Mouse (Mus musculus): ENCODE results near the gene Fubp1. TPM values are rescaled to one million over a fixed set of nuclear protein-coding genes. Genes with fewer than 3 reads are reported as not detected.
"Not testable (repeated sequence)": the region's sequence is repeated elsewhere in the genome, so short reads cannot be mapped to it uniquely, and the experiment has no call there.

Gene Fubp1
- polyA plus RNA-seq, 1 experiment: 88.2 TPM

- Histone ChIP-seq H3K27ac (ENCODE audit: insufficient read depth, low read length) (no peak overlapping the region), H3K4me1 (ENCODE audit: control insufficient read depth, insufficient read depth, low read length) (peaks cover 5% of the 10 kb centered on the region; the same call in 1 of the 2 replicates), H3K4me3 (ENCODE audit: insufficient read depth, low read length) (peak overlapping the region; percentile 35; the same call in 1 of the 2 replicates)
- TF ChIP-seq CTCF (IDR thresholded peaks at IDR 0.05; ENCODE audit: extremely low read depth, insufficient read depth, low read length): no peak
Measured at GRCm38 (mm10) chr3:152190679-152191477, 19.3 kb upstream of the Fubp1 start.

- H3K4me1 ChIP-seq (ENCODE audit: control insufficient read depth, insufficient read depth, low read length): peaks cover 5% of the 10 kb centered on the region; the same call in 1 of the 2 replicates
- peak overlapping the region; percentile 35 for H3K4me3 ChIP-seq (ENCODE audit: insufficient read depth, low read length)
- no peak for TF ChIP-seq CTCF (IDR thresholded peaks at IDR 0.05; ENCODE audit: extremely low read depth, insufficient read depth, low read length)
- no peak for TF ChIP-seq POLR2A (IDR thresholded peaks at IDR 0.05; ENCODE audit: extremely low read depth, insufficient read depth, low read length)
- 0 out of 2 replicates have a peak overlapping the region, but pooled peaks have one; percentile 69 for H3K27ac ChIP-seq (ENCODE audit: insufficient read depth, low read length)
Measured at GRCm38 (mm10) chr3:152191791-152192237, 18.4 kb upstream of the Fubp1 start.

GRCm38 (mm10) chr3:152192238-152192931, 17.8 kb upstream of the Fubp1 start:
- TF ChIP-seq POLR2A (IDR thresholded peaks at IDR 0.05; ENCODE audit: extremely low read depth, insufficient read depth, low read length) (no peak), CTCF (IDR thresholded peaks at IDR 0.05; ENCODE audit: extremely low read depth, insufficient read depth, low read length) (no peak)
- Histone ChIP-seq H3K4me1 (ENCODE audit: control insufficient read depth, insufficient read depth, low read length) (peaks cover 5% of the 10 kb centered on the region; the same call in 1 of the 2 replicates), H3K27ac (ENCODE audit: insufficient read depth, low read length) (peak overlapping the region; percentile 69), H3K4me3 (ENCODE audit: insufficient read depth, low read length) (peak overlapping the region; percentile 35)

GRCm38 (mm10) chr3:152193177-152193576, 17.0 kb upstream of the Fubp1 start:
- Histone ChIP-seq H3K4me3 (ENCODE audit: insufficient read depth, low read length) (peak overlapping the region; percentile 35), H3K4me1 (ENCODE audit: control insufficient read depth, insufficient read depth, low read length) (peaks cover 5% of the 10 kb centered on the region; the same call in 1 of the 2 replicates), H3K27ac (ENCODE audit: insufficient read depth, low read length) (peak overlapping the region; percentile 55; the same call in 1 of the 2 replicates)
- TF ChIP-seq POLR2A (IDR thresholded peaks at IDR 0.05; ENCODE audit: extremely low read depth, insufficient read depth, low read length) (no peak), CTCF (IDR thresholded peaks at IDR 0.05; ENCODE audit: extremely low read depth, insufficient read depth, low read length) (no peak)

DNA sequence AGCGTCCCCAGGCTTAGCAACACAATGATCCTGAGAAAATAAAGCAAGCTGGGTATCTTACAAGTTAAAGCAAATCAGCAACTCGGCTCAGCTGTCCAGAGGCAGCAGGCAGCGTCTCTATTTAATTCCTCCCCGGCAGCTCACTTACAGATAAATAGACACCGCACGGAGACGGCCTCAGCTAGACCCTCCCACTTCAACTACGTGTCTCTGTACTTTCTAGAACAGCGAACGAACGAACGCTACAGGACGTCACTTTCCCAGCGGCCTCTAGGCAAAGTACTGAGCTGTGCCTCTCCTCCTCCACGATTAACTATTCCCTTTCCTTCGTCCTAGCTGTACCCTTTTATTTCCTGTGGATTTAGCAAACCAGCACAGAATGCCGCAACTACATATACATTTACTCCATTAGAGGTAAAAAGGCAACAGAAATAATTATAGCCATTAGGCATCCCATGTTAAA, 16.6 kb upstream of the Fubp1 start:
- TF ChIP-seq CTCF (IDR thresholded peaks at IDR 0.05; ENCODE audit: extremely low read depth, insufficient read depth, low read length) (no peak), POLR2A (IDR thresholded peaks at IDR 0.05; ENCODE audit: extremely low read depth, insufficient read depth, low read length) (peak; percentile 98)

DNA sequence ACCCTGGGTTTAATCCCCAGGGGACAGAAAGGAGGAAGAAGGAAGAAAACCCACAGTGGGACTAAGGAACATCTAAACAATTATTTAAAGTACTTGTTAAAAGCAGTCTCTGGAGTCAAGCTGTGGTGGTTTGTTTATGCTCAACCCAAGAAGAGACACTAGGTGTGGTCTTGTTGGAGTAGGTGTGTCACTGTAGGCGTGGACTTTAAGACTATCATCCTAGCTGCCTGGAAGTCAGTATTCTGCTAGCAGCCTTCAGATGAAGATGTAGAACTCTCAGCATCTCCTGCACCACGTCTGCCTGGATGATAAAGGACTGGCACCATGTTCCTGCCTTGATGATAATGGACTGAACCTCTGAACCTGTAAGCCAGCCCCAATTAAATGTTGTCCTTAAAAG, 13.0 kb upstream of the Fubp1 start:
- not testable (repeated sequence) for H3K27ac ChIP-seq (ENCODE audit: insufficient read depth, low read length); H3K4me3 ChIP-seq (ENCODE audit: insufficient read depth, low read length); H3K4me1 ChIP-seq (ENCODE audit: control insufficient read depth, insufficient read depth, low read length)

More for the DNA sequence above, 16.6 kb upstream of the Fubp1 start:
- Histone ChIP-seq H3K4me3 (ENCODE audit: insufficient read depth, low read length) (peak overlapping the region; percentile 35), H3K27ac (ENCODE audit: insufficient read depth, low read length) (peak overlapping the region; percentile 55; the same call in 1 of the 2 replicates), H3K4me1 (ENCODE audit: control insufficient read depth, insufficient read depth, low read length) (peaks cover 4% of the 10 kb centered on the region; the same call in 1 of the 2 replicates)

- Histone ChIP-seq H3K4me1 (ENCODE audit: control insufficient read depth, insufficient read depth, low read length) (no peaks in the 10 kb centered on the region), H3K27ac (ENCODE audit: insufficient read depth, low read length) (no peak overlapping the region), H3K4me3 (ENCODE audit: insufficient read depth, low read length) (no peak overlapping the region)
- no peak for TF ChIP-seq POLR2A (IDR thresholded peaks at IDR 0.05; ENCODE audit: extremely low read depth, insufficient read depth, low read length)
- TF ChIP-seq CTCF (IDR thresholded peaks at IDR 0.05; ENCODE audit: extremely low read depth, insufficient read depth, low read length): no peak
Measured at GRCm38 (mm10) chr3:152199125-152199524, 11.1 kb upstream of the Fubp1 start.

DNA sequence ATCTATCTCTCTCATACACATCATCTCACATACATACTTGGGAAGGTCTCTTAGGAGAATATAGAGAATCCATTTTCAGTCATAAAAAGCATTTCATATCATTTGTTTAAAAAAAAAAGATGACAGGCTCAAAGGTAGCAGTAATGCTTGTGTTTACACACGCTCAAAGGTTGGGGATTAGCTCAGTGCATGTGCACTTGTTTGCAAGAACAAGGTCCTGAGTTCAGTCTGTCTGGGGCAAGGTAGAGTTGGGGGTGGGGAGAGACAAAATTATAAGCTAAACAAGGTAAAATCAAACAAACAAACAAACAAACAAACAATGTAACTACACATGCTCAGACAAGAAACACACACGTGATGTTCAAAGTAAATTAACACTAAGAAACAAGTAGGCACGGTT, 9.0 kb upstream of the Fubp1 start:
- no peak overlapping the region for H3K27ac ChIP-seq (ENCODE audit: insufficient read depth, low read length)
- TF ChIP-seq POLR2A (IDR thresholded peaks at IDR 0.05; ENCODE audit: extremely low read depth, insufficient read depth, low read length) (no peak), CTCF (IDR thresholded peaks at IDR 0.05; ENCODE audit: extremely low read depth, insufficient read depth, low read length) (no peak)
- no peak overlapping the region for H3K4me3 ChIP-seq (ENCODE audit: insufficient read depth, low read length)
- no peaks in the 10 kb centered on the region for H3K4me1 ChIP-seq (ENCODE audit: control insufficient read depth, insufficient read depth, low read length)

DNA sequence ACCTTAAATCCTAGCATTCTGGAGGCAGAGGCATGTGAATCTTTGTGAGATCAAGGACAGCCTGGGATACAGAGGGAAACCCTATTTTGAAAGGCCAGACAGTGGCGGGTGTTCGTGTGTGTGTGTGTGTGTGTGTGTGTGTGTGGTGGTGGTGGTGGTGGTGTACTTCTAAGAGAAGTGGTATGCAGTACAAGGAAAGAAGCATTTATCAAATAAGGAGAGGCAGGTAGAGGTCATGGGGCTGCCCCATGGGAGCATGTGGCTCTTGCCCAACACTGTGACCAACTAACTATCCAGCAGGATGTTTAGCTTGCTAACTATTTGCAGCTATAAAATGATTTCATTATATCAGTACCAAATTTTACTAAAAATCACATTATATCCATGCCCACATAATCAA, 8.6 kb upstream of the Fubp1 start:
- no peaks in the 10 kb centered on the region for H3K4me1 ChIP-seq (ENCODE audit: control insufficient read depth, insufficient read depth, low read length)
- no peak overlapping the region for H3K27ac ChIP-seq (ENCODE audit: insufficient read depth, low read length)
- TF ChIP-seq CTCF (IDR thresholded peaks at IDR 0.05; ENCODE audit: extremely low read depth, insufficient read depth, low read length) (no peak), POLR2A (IDR thresholded peaks at IDR 0.05; ENCODE audit: extremely low read depth, insufficient read depth, low read length) (no peak)
- H3K4me3 ChIP-seq (ENCODE audit: insufficient read depth, low read length): no peak overlapping the region
